Mouse (Mus musculus): ENCODE results near the gene Socs4.

- TF ChIP-seq CTCF (conservative IDR thresholded peaks at IDR 0.05; ENCODE audit: insufficient read depth, insufficient read length, low read depth, low read length) (no peak), POLR2A (IDR thresholded peaks at IDR 0.05; ENCODE audit: low read depth, low read length) (no peak)
Observed at GRCm38 (mm10) chr14:47281535-47281934, 4.8 kb downstream of the Socs4 start.

Measured in kidney, adult 2 months (tissue).